Mouse (Mus musculus) bone marrow, adult 2 months (tissue): ENCODE measurements around the gene 9930111J21Rik2.
"Not testable (repeated sequence)": the region's sequence is repeated elsewhere in the genome, so short reads cannot be mapped to it uniquely, and the experiment has no call there.

Experiments used
- CTCF ChIP-seq: fragments of 200-500 bp; IDR thresholded peaks from 2 replicates; pipeline ENCODE4 v1.5.1; 2011; ENCODE audit warnings: low read length, control low read depth; ENCODE audit not compliant: control insufficient read depth, insufficient read depth
- POLR2A ChIP-seq: fragments of 200-500 bp; IDR thresholded peaks from 2 replicates; pipeline ENCODE4 v1.6.1; 2011; ENCODE audit warnings: low read depth, mild to moderate bottlenecking, control low read depth, low read length, borderline replicate concordance; ENCODE audit not compliant: control insufficient read depth

DNA sequence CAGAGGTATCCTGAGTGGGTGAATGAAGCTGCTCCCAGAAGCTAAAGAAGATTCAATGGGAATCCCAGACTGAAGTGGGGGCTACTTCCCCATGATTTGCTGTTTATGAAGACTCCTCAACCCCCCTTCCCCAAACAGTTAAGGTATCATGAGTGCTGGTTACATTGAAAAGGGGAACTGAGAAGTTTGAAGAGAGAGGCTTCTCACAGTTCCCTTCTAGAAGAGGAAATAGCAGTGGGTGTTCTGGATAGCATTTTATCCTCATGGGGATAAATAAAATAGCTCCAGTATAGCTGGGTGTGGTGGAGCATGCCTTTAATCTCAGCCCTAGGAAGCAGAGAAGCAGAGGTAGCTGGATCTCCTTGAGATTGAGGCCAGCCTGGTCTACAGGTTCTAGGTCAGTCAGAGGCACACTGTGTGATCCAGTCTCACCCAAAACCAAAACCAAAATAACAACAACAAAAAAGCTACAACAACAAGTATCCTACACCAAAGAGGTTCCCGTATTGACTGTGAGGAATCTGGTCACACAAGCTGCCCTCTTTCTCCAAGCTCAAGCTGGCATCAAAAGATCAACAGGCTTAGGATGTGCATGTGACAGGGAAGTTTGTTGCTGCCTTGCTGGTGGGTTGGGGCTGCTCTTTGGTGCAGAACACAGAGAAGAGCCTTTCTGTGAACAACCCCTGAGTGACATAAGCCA lies 72.7 kb downstream of the 9930111J21Rik2 start, which contains the start of gene Olfr56:
- TF ChIP-seq POLR2A, CTCF: not testable (repeated sequence)
